Mouse (Mus musculus) spleen, adult 2 months (tissue): ENCODE measurements at regions not wholly inside any gene's neighbourhood (a gene's known extent, or its start where the extent isn't known, plus 50 kb on each side); places are given as distances from the start of the nearest gene placed in this dataset.

Experiments
- CTCF ChIP-seq: fragments of 200-500 bp; IDR thresholded peaks from 2 replicates; pipeline ENCODE4 v1.5.1; 2011; ENCODE audit warnings: mild to moderate bottlenecking, inconsistent platforms; ENCODE audit not compliant: insufficient read depth, insufficient read length, insufficient replicate concordance; ENCODE audit errors: extremely low read depth
- POLR2A ChIP-seq: fragments of 200-500 bp; IDR thresholded peaks from 2 replicates; pipeline ENCODE4 v1.6.1; 2011; ENCODE audit warnings: low read depth, low read length, inconsistent platforms

DNA sequence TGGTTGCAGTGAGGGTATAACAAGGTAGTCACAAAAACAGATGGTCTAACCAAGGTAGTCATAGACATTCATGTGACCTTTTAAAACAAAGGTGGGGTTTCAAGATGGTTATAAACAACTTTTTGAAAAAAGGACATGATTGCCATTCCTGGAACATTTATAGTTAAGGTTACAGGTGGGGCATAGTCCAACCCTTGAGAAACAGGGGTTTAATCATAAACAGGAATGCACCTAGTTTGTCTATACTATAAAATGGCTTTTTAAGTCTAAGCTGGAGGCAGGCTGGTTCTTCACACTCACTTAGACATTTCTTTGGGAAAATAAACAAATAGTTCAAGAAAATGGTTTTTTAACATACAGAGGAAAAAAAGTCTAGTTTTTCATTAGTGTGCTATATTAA, 525.7 kb upstream of the Atp2b1 start:
- TF ChIP-seq CTCF = no peak
- TF ChIP-seq POLR2A = no peak
